Comparison of ENCODE assay signal across 22 mouse cellular contexts in genomic region chr1:131347708-131348107, GRCm38 (mm10).
"Had no signal": no experiment of that assay in that cellular context is flagged by ENCODE, and none has a peak within 500 bp of the region (broad histone marks: within the 10 kb centered on the region; RNA-seq: fewer than 3 reads in every experiment).

No protein-coding gene starts in this region.

- H3K9me3 ChIP-seq: heart, embryonic 12.5 days; heart, embryonic 15.5 days; hindbrain, embryonic 15.5 days; intestine, embryonic 15.5 days; limb, embryonic 10.5 days; limb, embryonic 12.5 days; liver, embryonic 13.5 days; liver, embryonic 15.5 days had no signal

- H3K9ac ChIP-seq: heart, embryonic 12.5 days; heart, embryonic 15.5 days; hindbrain, embryonic 15.5 days; intestine, embryonic 15.5 days; limb, embryonic 12.5 days; liver, embryonic 13.5 days; liver, embryonic 15.5 days; liver, postnatal 0 days had no signal

- H3K4me2 ChIP-seq: heart, embryonic 12.5 days; heart, embryonic 15.5 days; hindbrain, embryonic 15.5 days; intestine, embryonic 15.5 days; limb, embryonic 12.5 days; liver, embryonic 11.5 days; liver, embryonic 13.5 days; liver, embryonic 15.5 days had no signal

- H3K4me1 ChIP-seq: intestine, embryonic 15.5 days; limb, embryonic 10.5 days; limb, embryonic 12.5 days; liver, embryonic 13.5 days; liver, embryonic 15.5 days had no signal

- DNase-seq: gastrocnemius, postnatal 14 days; gastrocnemius, postnatal 36 days; kidney, adult 18-20 months; kidney, adult 8-10 months; kidney, postnatal 10 days; kidney, postnatal 25 days; kidney, postnatal 4 days; liver; liver, embryonic 13.5 days; liver, postnatal 0 days had no signal

- H3K4me3 ChIP-seq: heart, embryonic 12.5 days; heart, embryonic 15.5 days; hindbrain, embryonic 15.5 days; intestine, embryonic 15.5 days; layer of hippocampus, adult 2 months; left cerebral cortex, adult 2 months; limb, embryonic 10.5 days; limb, embryonic 12.5 days; liver, embryonic 13.5 days; liver, embryonic 15.5 days had no signal

- H3K27ac ChIP-seq: hindbrain, embryonic 15.5 days; hindbrain, postnatal 0 days; intestine, embryonic 15.5 days; layer of hippocampus, adult 2 months; left cerebral cortex, adult 2 months; limb, embryonic 10.5 days; limb, embryonic 12.5 days; liver, embryonic 13.5 days; liver, embryonic 15.5 days had no signal

- ATAC-seq: hindbrain, postnatal 0 days; intestine, embryonic 15.5 days; intestine, postnatal 0 days; liver, postnatal 0 days had no signal

- H3K27me3 ChIP-seq: heart, embryonic 12.5 days; heart, embryonic 15.5 days; hindbrain, embryonic 15.5 days; intestine, embryonic 15.5 days; limb, embryonic 12.5 days; liver, embryonic 13.5 days; liver, embryonic 15.5 days had no signal
